22 mouse cellular contexts compared by ENCODE assay signal in the genomic region with DNA sequence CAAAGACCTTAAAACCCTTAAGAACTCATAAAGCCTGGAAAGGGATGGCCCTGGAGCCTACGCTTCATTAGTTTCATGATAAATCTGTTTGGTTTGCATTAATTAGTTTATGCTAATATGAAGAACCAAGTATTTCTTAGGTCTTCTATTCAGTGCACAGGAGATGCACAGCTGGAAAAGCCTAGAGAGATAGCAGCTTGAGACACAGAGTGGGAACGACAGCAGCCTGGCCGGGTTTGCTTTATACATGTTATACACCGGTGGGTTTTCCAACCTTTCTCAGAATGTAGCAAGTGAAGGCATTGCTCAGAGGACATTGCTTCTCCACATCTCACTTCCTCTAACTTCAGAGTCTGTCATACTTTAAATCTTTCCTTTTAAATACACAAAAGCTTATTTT. TPM values are rescaled to one million over a fixed set of nuclear protein-coding genes. Genes with fewer than 3 reads are reported as not detected.
DNase-seq lines count a peak whose midpoint lies in the region; ATAC-seq and TF ChIP-seq lines count a peak whose summit lies in the region.
"Had no signal": no experiment of that assay in that cellular context is flagged by ENCODE, and none has a peak within 500 bp of the region (broad histone marks: within the 10 kb centered on the region; RNA-seq: fewer than 3 reads in every experiment).

No protein-coding gene starts in this region.

- WGBS in hindbrain, embryonic 11.5 days = 90% methylated on average over 4 of the region's 4 CpGs
- 61% methylated on average over 4 of the region's 4 CpGs for WGBS in hindbrain, embryonic 14.5 days
- 72% methylated on average over 4 of the region's 4 CpGs for WGBS in hindbrain, embryonic 13.5 days
- WGBS in hindbrain, postnatal 0 days = 71% methylated on average over 4 of the region's 4 CpGs
- 73% methylated on average over 4 of the region's 4 CpGs for WGBS in midbrain, embryonic 15.5 days
- WGBS in midbrain, embryonic 10.5 days = 86% methylated on average over 4 of the region's 4 CpGs
- 87% methylated on average over 4 of the region's 4 CpGs for WGBS in neural tube, embryonic 12.5 days
- WGBS in neural tube, embryonic 15.5 days = 72% methylated on average over 4 of the region's 4 CpGs

- no peaks in the 10 kb centered on the region for H3K9me3 ChIP-seq in hindbrain, embryonic 11.5 days (ENCODE audit: control insufficient read depth, low read length)
- peaks cover 5% of the 10 kb centered on the region; the same call in 1 of the 2 replicates for H3K9me3 ChIP-seq in hindbrain, embryonic 14.5 days (ENCODE audit: control insufficient read depth, low read length)
- H3K9me3 ChIP-seq in hindbrain, embryonic 13.5 days = no peaks in the 10 kb centered on the region
- no peaks in the 10 kb centered on the region for H3K9me3 ChIP-seq in hindbrain, postnatal 0 days (ENCODE audit: low read length)
- no peaks in the 10 kb centered on the region for H3K9me3 ChIP-seq in midbrain, embryonic 15.5 days
- H3K9me3 ChIP-seq in midbrain, embryonic 10.5 days (replicated peaks) = no peaks in the 10 kb centered on the region
- H3K9me3 ChIP-seq in neural tube, embryonic 12.5 days = no peaks in the 10 kb centered on the region
- no peaks in the 10 kb centered on the region; the same call in 1 of the 2 replicates for H3K9me3 ChIP-seq in neural tube, embryonic 15.5 days (replicated peaks)
- H3K9me3 ChIP-seq: embryonic facial prominence, embryonic 13.5 days; embryonic facial prominence, embryonic 15.5 days; forebrain, embryonic 10.5 days had no signal

- H3K36me3 ChIP-seq in hindbrain, embryonic 11.5 days (ENCODE audit: control insufficient read depth, insufficient read depth, low read length) = no peaks in the 10 kb centered on the region
- no peaks in the 10 kb centered on the region for H3K36me3 ChIP-seq in hindbrain, embryonic 14.5 days (replicated peaks; ENCODE audit: control insufficient read depth, insufficient read depth)
- no peaks in the 10 kb centered on the region for H3K36me3 ChIP-seq in hindbrain, embryonic 13.5 days
- H3K36me3 ChIP-seq in hindbrain, postnatal 0 days (ENCODE audit: insufficient read depth, low read length) = no peaks in the 10 kb centered on the region
- H3K36me3 ChIP-seq in midbrain, embryonic 15.5 days (replicated peaks) = no peaks in the 10 kb centered on the region
- no peaks in the 10 kb centered on the region for H3K36me3 ChIP-seq in midbrain, embryonic 10.5 days
- no peaks in the 10 kb centered on the region for H3K36me3 ChIP-seq in neural tube, embryonic 12.5 days
- no peaks in the 10 kb centered on the region for H3K36me3 ChIP-seq in neural tube, embryonic 15.5 days
- H3K36me3 ChIP-seq: embryonic facial prominence, embryonic 13.5 days; embryonic facial prominence, embryonic 15.5 days; forebrain, embryonic 10.5 days had no signal

- no peaks in the 10 kb centered on the region for H3K27me3 ChIP-seq in hindbrain, embryonic 11.5 days (ENCODE audit: control insufficient read depth, insufficient read depth, low read length)
- H3K27me3 ChIP-seq in hindbrain, embryonic 14.5 days (ENCODE audit: control insufficient read depth, insufficient read depth, low read length) = no peaks in the 10 kb centered on the region
- H3K27me3 ChIP-seq in hindbrain, embryonic 13.5 days = no peaks in the 10 kb centered on the region
- H3K27me3 ChIP-seq in hindbrain, postnatal 0 days (ENCODE audit: insufficient read depth, low read length) = no peaks in the 10 kb centered on the region
- H3K27me3 ChIP-seq in midbrain, embryonic 15.5 days (replicated peaks) = no peaks in the 10 kb centered on the region
- no peaks in the 10 kb centered on the region for H3K27me3 ChIP-seq in midbrain, embryonic 10.5 days (ENCODE audit: low read depth, poor library complexity, severe bottlenecking)
- no peaks in the 10 kb centered on the region for H3K27me3 ChIP-seq in neural tube, embryonic 12.5 days (replicated peaks)
- H3K27me3 ChIP-seq in neural tube, embryonic 15.5 days (replicated peaks) = no peaks in the 10 kb centered on the region
- H3K27me3 ChIP-seq: embryonic facial prominence, embryonic 13.5 days; embryonic facial prominence, embryonic 15.5 days; forebrain, embryonic 13.5 days had no signal

- no peak overlapping the region for H3K27ac ChIP-seq in hindbrain, embryonic 11.5 days (ENCODE audit: low read depth, low read length)
- H3K27ac ChIP-seq in hindbrain, embryonic 14.5 days = no peak overlapping the region
- H3K27ac ChIP-seq in hindbrain, embryonic 13.5 days = no peak overlapping the region
- H3K27ac ChIP-seq in hindbrain, postnatal 0 days = no peak overlapping the region
- no peak overlapping the region for H3K27ac ChIP-seq in midbrain, embryonic 15.5 days
- no peak overlapping the region for H3K27ac ChIP-seq in midbrain, embryonic 10.5 days (replicated peaks)
- no peak overlapping the region for H3K27ac ChIP-seq in neural tube, embryonic 12.5 days
- H3K27ac ChIP-seq in neural tube, embryonic 15.5 days (replicated peaks) = no peak overlapping the region
- H3K27ac ChIP-seq: embryonic facial prominence, embryonic 13.5 days; embryonic facial prominence, embryonic 15.5 days; forebrain, embryonic 13.5 days had no signal

- DNase-seq in hindbrain, embryonic 11.5 days (ENCODE audit: low spot score) = peak; percentile 2
- DNase-seq in hindbrain, embryonic 14.5 days (ENCODE audit: low spot score) = no peak
- DNase-seq in hindbrain, postnatal 0 days (ENCODE audit: low spot score) = no peak
- no peak for DNase-seq in midbrain, embryonic 10.5 days (ENCODE audit: low spot score)
- DNase-seq: adrenal gland, adult 2 months; adrenal gland, postnatal 10 days; adrenal gland, postnatal 25 days; cerebellum, adult 11 months; cerebellum, adult 18-20 months; cerebellum, adult 8-10 months; cerebellum, adult 9-11 months; cerebellum, postnatal 36 days had no signal

- H3K4me3 ChIP-seq in hindbrain, embryonic 11.5 days (ENCODE audit: low read depth, low read length) = no peak overlapping the region
- H3K4me3 ChIP-seq in hindbrain, embryonic 14.5 days (replicated peaks; ENCODE audit: low read length) = no peak overlapping the region
- no peak overlapping the region for H3K4me3 ChIP-seq in hindbrain, embryonic 13.5 days
- no peak overlapping the region for H3K4me3 ChIP-seq in hindbrain, postnatal 0 days (ENCODE audit: low read length)
- no peak overlapping the region for H3K4me3 ChIP-seq in midbrain, embryonic 15.5 days
- H3K4me3 ChIP-seq in midbrain, embryonic 10.5 days = no peak overlapping the region
- no peak overlapping the region for H3K4me3 ChIP-seq in neural tube, embryonic 12.5 days
- no peak overlapping the region for H3K4me3 ChIP-seq in neural tube, embryonic 15.5 days (replicated peaks)
- H3K4me3 ChIP-seq: erythroblast, embryonic 14.5 days had no signal

- no peak overlapping the region for H3K4me2 ChIP-seq in hindbrain, embryonic 11.5 days (replicated peaks; ENCODE audit: low read depth, low read length)
- H3K4me2 ChIP-seq in hindbrain, embryonic 14.5 days (replicated peaks) = no peak overlapping the region
- no peak overlapping the region for H3K4me2 ChIP-seq in hindbrain, embryonic 13.5 days
- H3K4me2 ChIP-seq in hindbrain, postnatal 0 days (ENCODE audit: low read depth, low read length) = no peak overlapping the region
- no peak overlapping the region for H3K4me2 ChIP-seq in midbrain, embryonic 15.5 days
- H3K4me2 ChIP-seq in neural tube, embryonic 12.5 days (replicated peaks) = no peak overlapping the region
- no peak overlapping the region for H3K4me2 ChIP-seq in neural tube, embryonic 15.5 days

- no peaks in the 10 kb centered on the region for H3K4me1 ChIP-seq in hindbrain, embryonic 11.5 days (replicated peaks; ENCODE audit: control insufficient read depth, insufficient read depth, low read length)
- 0 out of 2 replicates have a peak, but pooled peaks cover 4% of the 10 kb centered on the region for H3K4me1 ChIP-seq in hindbrain, embryonic 14.5 days (replicated peaks; ENCODE audit: control insufficient read depth, insufficient read depth, low read length)
- peaks cover 4% of the 10 kb centered on the region; the same call in 1 of the 2 replicates for H3K4me1 ChIP-seq in hindbrain, embryonic 13.5 days (replicated peaks)
- no peaks in the 10 kb centered on the region for H3K4me1 ChIP-seq in hindbrain, postnatal 0 days (ENCODE audit: insufficient read depth, low read length)
- H3K4me1 ChIP-seq in midbrain, embryonic 15.5 days = peaks cover 4% of the 10 kb centered on the region
- H3K4me1 ChIP-seq in midbrain, embryonic 10.5 days = 0 out of 2 replicates have a peak, but pooled peaks cover 4% of the 10 kb centered on the region
- H3K4me1 ChIP-seq in neural tube, embryonic 12.5 days = no peaks in the 10 kb centered on the region
- H3K4me1 ChIP-seq in neural tube, embryonic 15.5 days = peaks cover 4% of the 10 kb centered on the region; the same call in 1 of the 2 replicates
- H3K4me1 ChIP-seq: embryonic facial prominence, embryonic 13.5 days; embryonic facial prominence, embryonic 15.5 days; forebrain, embryonic 13.5 days had no signal

- no peak for ATAC-seq in hindbrain, embryonic 11.5 days (ENCODE audit: low FRiP score)
- ATAC-seq in hindbrain, embryonic 14.5 days (ENCODE audit: low FRiP score) = no peak
- ATAC-seq in hindbrain, embryonic 13.5 days (ENCODE audit: low FRiP score) = peak; percentile 54
- no peak for ATAC-seq in hindbrain, postnatal 0 days
- 0 out of 2 replicates have a peak, but pooled peaks have one; percentile 30 for ATAC-seq in midbrain, embryonic 15.5 days (replicated peaks)
- ATAC-seq in neural tube, embryonic 12.5 days (ENCODE audit: low FRiP score, low read depth) = peak; percentile 60; the same call in 1 of the 2 replicates
- ATAC-seq in neural tube, embryonic 15.5 days (ENCODE audit: low FRiP score) = no peak

- TF ChIP-seq CTCF in hindbrain, postnatal 0 days (IDR thresholded peaks at IDR 0.05; ENCODE audit: low read depth) = no peak

- no peak overlapping the region for H3K9ac ChIP-seq in hindbrain, embryonic 11.5 days (ENCODE audit: low read depth, low read length)
- no peak overlapping the region for H3K9ac ChIP-seq in hindbrain, embryonic 14.5 days
- H3K9ac ChIP-seq in hindbrain, embryonic 13.5 days = no peak overlapping the region
- H3K9ac ChIP-seq in hindbrain, postnatal 0 days (replicated peaks; ENCODE audit: low read length) = no peak overlapping the region
- no peak overlapping the region for H3K9ac ChIP-seq in midbrain, embryonic 15.5 days
- H3K9ac ChIP-seq in neural tube, embryonic 12.5 days = no peak overlapping the region
- H3K9ac ChIP-seq in neural tube, embryonic 15.5 days (replicated peaks) = no peak overlapping the region
- H3K9ac ChIP-seq: embryonic facial prominence, embryonic 15.5 days; forebrain, embryonic 13.5 days had no signal

RNA-seq across cellular contexts. Expression of a gene that starts 25.3 kb away (rescaled TPM):
- 12.3 and 13.6 TPM in 2 replicates for polyA plus RNA-seq in hindbrain, embryonic 11.5 days (2014; fragmentation: Nextera tagmentation; extraction: Ambion mirVana)
- polyA plus RNA-seq in hindbrain, embryonic 14.5 days (2014; fragmentation: Nextera tagmentation; extraction: Ambion mirVana) = 68.3 and 96.6 TPM in 2 replicates
- polyA plus RNA-seq in hindbrain, embryonic 13.5 days (2015; fragmentation: Nextera tagmentation; extraction: Ambion mirVana) = 46.1 and 47.1 TPM in 2 replicates
- 47.8 and 53.3 TPM in 2 replicates for total RNA-seq in hindbrain, postnatal 0 days (2014; rRNA removed)
- 109 and 118 TPM in 2 replicates for polyA plus RNA-seq in hindbrain, postnatal 0 days (2015; fragmentation: Nextera tagmentation; extraction: Ambion mirVana)
- polyA plus RNA-seq in midbrain, embryonic 15.5 days (2015; fragmentation: Nextera tagmentation; extraction: Ambion mirVana) = 112 and 121 TPM in 2 replicates
- polyA plus RNA-seq in midbrain, embryonic 10.5 days (2016; fragmentation: Nextera tagmentation; extraction: Ambion mirVana) = 6.4 and 7.8 TPM in 2 replicates
- polyA plus RNA-seq in neural tube, embryonic 12.5 days (2016; fragmentation: Nextera tagmentation; extraction: Ambion mirVana) = 15.3 and 15.5 TPM in 2 replicates
- polyA plus RNA-seq in neural tube, embryonic 15.5 days (2015; fragmentation: Nextera tagmentation; extraction: Ambion mirVana) = 65.8 and 78.4 TPM in 2 replicates
- total RNA-seq: MEL had no signal
- polyA plus RNA-seq: erythroblast, embryonic 14.5 days had no signal

Comparison
In these comparisons a context has a peak if more than half of its experiments do, and no peak if none do; other contexts are left out.
1. ATAC-seq: peak in hindbrain, embryonic 13.5 days (single experiment), midbrain, embryonic 15.5 days (single experiment) and neural tube, embryonic 12.5 days (single experiment); none in hindbrain, embryonic 11.5 days (single experiment), hindbrain, embryonic 14.5 days (single experiment), hindbrain, postnatal 0 days (single experiment) and neural tube, embryonic 15.5 days (single experiment).